Mouse (Mus musculus): ENCODE measurements around the gene Hdac7.
A peak's percentile ranks its signal among the peaks of the same experiment; 100 is the strongest.

Gene Hdac7

DNA sequence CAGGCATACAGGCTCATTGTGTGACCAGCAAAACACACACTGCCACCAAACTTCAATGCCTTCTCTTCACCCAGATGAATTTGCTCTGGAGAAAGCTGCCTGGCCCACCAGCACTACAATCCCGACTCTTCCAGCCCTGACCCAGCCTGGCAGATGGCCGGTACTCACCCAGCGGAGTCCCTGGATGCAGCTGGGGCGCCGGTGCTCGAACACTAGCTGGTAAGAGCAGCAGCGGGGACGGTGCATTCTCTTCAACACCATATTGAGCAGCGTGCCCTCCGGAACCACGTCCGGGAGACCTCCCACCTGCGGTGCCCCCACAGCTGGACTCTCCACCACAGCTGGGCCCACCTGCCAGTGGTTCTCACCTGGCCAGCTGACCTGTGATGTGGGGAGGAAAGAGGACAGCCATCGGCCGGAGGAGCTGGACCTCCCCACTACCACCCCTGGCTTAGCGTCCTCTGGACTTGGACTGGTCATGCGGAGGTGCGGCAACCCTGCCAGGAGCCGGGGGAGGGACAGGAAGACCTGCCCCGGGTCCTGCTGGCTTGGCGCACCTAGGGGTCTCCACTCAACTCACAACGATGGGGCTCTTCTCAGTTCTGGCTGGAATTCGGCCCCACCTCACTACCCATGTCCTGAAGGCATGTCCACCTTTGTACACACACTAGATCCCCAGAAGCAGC is 77.6 kb downstream of the Hdac7 start:
- DNase-seq (ENCODE audit: low spot score), result no peak

DNA sequence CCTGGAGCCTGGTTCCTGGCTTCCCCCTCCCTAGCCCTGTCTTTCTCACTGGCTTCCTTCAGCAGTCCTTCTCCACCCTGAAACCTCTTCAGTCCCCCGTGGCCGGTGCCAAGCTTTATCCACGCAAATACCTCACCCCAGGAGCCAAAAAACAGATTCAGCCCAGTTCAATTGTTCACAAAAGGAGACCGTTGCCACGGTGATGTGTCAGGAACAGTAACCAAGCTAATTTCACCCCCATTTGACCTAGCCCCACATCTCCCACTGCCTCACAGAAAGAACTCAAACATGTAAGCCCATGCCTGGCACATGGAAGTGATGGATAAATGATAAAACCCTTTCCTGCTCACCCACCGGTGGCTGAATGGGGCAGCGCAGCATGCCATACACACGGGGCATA is 78.1 kb downstream of the Hdac7 start:
- DNase-seq (ENCODE audit: low spot score), result no peak

DNA sequence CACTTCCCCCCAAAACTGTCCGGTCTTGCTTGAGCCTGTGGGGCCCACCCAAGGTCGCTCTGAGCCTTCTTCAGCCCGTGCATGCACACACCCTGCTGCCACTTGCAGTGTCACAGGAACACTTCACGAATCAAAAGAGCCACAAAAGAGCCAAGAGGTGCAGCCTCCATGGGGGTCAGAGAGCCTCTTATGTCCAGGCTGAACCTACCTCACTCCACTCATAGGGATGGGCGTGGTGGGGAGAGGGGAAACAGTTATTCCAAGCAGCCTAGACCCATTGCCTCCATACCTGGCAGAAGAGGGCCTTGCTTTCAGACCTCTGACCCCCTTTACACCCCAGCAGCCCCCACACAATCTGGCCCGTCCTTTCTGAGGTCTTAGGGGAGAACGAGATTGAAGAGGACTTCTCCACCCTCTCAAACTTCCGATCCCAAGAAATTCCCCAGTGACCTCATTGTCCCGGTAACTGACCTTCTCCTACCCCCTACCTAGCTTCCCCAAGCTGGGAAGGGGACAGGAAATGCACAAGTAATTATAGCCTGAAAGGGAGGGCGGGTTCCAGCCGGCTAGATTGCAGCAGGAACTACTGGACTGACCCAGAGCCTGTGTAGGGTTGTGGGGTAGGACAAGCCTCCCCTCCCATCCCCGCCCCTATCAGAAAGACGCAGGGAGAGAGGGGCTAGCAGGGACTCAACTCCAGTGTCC is 79.1 kb downstream of the Hdac7 start:
- DNase-seq (ENCODE audit: low spot score), result peak; percentile 68

DNA sequence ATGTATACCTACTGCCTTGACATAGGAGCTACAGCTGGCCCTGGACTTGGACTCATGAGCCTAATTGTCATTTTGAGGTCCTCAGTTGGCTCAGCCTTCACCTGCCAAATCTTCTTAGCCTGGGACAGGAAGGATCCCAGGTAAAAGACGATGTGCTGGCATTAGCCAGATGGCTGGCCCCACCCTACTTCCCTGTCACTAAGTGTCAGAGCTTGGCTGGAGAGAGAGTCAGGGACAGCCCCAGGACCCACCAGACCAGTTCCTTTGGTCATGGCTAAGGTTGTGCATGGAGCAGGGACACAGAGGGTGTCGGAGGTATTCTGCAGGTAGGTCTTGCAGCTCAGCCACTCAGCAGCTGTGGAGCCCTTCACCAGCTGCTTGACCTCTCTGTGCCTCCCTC is 79.8 kb downstream of the Hdac7 start:
- DNase-seq (ENCODE audit: low spot score), result no peak

DNA sequence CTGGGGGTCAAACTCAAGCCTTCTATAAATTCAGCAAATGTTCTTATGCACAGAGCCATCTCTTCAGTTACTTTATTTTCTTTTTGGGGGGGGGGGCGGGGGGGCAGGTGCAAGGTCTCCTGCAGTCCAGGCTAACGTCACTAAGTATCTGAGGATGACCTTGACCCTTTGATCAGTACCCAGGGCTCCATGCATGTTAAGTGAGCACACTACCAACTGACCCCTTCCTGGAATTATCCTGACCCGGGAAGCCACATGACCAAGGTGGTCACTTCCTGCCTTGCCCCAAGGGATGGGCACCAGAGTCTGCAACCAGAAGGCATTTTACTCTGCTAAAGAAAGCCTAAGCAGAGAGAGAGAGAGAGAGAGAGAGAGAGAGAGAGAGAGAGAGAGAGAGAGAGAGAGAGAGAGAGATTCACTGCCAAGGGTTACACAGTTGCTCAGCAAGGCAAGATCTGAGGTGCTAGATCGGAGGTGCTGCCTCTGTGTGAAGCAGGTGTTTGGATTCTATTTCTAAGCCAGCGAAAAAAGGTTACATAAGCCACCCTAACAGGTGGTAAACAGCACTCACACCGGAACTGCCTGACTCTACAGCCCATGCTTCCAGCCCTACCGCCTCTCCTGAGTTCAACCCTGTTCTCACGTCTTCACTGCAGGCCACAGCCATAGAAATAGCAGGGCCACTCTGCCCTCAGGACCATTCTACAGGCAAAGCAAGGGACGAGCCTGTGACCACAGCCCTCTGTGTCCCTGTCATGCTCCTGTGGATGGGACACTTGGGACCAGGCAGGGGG is 80.8 kb downstream of the Hdac7 start:
- DNase-seq (ENCODE audit: low spot score), result no peak

DNA sequence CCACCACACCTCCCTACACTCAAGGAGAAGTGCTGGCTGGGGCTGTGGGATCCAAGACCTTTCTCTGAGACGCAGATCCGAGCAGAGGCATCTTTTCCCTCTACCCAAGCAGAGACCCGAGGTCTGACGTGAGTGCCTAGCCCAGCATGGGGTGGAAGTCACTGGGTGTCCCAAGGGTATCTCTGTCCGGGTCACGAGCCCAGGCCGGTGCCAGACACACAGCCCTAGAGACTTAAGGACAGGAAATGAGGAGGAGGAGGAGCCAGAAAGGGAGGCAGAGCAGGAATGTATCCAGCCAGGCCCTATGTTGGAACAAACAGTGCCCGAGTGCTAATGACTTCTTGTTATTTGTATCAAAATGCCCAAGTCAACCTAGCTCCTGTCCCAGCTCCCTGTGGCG is 81.6 kb downstream of the Hdac7 start:
- DNase-seq (ENCODE audit: low spot score), result peak; percentile 88

DNA sequence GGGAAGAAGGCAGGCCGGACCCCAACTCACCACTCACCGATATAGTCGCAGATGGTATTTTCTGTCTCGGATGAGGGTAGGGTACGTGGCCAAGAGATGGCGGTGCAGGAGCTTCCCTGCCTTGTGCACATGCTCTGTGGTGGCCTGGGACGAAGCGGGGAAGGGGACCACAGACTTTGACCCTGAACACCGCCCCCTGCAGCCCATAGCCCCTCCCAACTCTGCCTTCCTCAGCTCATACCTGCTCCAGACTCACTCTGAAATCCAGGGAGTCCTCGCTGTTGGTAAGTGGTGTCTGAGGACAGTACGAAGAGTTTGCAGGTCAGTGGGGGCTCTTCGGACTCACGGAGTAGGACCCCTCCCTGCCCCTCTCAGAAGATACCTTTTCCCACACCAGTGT is 82.9 kb downstream of the Hdac7 start:
- no peak for DNase-seq (ENCODE audit: low spot score)

DNA sequence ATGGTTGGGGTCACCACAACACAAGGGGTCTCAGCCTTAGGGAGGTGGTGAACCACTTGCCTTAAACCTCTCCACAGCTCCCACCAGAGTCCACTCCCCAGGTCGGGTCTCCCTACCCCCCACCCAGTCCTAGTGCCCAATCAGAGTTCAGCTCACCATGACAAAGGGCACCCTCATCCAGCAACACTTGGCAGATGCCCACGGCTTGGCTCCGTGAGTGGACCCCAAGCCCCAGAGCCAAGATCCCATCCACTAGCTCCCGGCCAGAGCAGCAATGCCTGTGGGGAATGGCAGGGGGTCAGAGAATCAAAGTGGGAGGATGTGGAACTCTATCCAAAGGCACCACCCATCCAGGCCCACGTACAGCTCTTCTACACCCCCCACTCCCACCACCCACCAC is 83.3 kb downstream of the Hdac7 start:
- DNase-seq (ENCODE audit: low spot score), result no peak

DNA sequence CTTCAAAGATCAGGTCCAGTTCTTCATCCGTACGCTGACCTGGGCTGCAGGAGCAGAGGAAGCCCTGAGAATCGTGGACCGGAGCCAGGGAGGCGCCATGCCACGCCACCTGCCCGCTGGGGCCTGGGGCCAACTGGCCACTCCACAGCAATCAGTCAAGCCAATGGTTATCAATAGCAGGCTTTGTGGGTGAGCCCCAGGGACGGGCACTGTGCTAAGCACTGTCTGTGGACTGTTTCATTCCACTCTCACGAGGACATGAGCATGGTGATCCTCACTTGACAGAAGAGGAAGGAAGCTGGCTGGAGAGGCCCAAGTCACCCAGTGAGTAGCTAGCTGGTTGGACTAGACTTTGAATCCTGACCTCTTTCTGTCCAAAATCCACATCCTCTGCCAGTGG is 84.3 kb downstream of the Hdac7 start:
- DNase-seq (ENCODE audit: low spot score), result no peak

DNA sequence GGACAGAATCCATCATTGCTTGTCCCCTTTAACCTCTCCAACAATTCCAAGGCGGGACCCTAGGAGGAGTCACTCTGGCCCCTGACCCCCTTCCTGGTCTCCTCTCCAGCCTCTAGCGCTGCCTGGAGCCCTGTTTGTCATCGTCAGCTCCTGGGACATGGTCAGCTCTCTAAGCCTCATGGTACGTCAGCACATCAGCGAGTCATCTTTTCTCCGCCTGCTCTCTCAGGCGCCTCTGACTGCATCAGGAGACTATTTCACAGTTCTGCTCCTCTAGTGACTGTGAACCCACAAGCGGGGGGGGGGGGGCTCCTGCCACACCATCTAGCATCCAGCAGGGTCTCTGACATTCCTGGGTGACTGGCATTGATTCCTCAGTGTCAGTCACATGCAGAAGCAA is 88.9 kb downstream of the Hdac7 start:
- no peak for DNase-seq (ENCODE audit: low spot score)

DNA sequence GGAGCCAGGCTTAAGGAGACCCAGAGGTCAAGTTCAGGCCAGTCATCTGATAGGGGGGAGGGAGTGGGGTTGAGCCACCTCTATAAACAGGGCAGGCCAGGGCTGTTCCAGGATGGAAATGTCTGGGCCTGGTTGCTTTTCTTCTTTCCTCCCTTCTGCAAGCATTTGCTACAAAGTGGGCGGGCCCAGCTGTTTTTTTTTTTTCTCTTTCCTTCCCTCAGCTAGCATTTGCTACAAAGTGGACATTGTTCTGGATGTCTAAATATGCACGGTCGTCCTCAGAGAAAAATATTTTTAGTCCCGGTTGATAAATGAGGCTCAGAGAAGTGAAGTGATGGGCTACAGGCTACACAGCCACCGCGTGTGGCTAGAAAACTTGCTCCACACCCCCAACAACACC is 89.8 kb downstream of the Hdac7 start:
- no peak for DNase-seq (ENCODE audit: low spot score)

DNA sequence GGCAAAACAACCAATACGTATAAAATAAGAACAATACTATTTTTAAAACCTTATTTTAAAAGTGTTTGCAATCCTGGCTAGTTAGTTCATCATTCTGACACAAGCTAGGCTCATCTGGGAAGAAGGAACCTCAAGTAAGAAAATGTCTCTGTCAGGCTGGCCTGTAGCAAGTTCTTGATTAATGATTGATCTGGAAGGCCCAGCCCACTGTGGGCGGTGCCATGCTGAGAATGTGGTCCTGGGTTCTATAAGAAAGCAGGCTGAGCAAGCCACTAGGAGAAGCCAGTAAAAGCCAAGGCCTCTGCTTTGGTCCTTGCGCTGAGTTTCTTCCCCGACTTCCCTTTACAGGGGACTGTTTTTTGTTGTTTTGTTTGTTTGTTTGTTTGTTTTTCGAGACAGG is 91.8 kb downstream of the Hdac7 start:
- no peak for DNase-seq (ENCODE audit: low spot score)

DNA sequence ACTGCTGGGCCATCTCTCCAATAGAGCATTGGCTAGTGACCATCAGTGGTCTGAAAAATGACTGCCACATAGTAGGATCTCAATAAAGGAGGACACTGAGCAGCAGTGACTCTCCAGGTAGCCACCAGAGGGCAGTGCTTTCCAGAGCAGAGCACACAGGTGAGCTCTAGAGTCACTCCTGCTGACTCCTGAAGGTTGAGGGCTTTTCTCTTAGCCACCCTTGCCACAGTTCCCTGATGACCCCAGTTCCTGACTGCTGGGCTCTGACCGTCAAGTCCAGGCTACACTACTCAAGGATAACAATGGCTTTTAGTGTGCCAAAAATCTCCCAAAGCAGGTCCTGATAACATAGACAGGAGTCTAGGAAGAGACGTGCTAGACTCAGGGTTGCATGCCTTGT is 92.6 kb downstream of the Hdac7 start:
- DNase-seq (ENCODE audit: low spot score), result no peak

DNA sequence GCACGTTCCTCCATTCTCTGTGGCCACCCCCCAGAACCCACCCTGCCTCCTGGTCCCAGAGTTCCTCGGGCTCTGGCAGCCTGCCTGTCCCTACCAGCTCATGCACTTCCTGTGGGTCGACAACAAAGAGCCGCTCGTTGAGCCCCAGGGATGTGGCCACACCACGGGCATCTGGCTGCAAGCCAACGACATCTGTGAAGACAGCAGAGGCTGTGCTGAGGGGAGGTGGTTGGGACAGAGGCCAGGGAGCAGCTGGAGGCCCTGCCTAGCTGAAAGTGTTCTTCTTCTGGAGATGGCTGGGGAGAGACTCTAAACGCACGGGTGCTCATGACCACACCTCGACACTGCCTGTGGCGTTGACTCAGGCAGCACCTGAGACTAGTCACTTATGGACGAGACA is 93.6 kb downstream of the Hdac7 start:
- peak; percentile 92 for DNase-seq (ENCODE audit: low spot score)

DNA sequence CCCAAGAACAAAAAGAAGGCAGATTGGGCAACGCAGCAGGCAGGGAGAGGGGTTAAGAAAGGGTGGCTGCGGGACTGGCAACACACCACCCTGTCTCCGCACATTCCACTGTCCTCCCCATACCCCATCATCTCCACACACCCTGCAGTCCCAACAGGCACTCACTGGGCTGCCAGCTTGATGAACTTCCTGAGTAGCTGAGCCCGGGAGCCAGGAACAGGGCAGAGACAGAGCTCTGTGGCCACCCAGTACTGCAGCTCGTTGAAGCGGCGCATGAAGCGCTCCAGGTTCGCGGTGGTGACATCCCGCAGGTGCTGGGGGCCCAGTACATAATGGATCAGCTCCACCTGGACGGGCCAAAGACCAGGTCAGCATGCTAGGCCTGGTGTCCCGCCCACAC is 94.5 kb downstream of the Hdac7 start:
- no peak for DNase-seq (ENCODE audit: low spot score)

DNA sequence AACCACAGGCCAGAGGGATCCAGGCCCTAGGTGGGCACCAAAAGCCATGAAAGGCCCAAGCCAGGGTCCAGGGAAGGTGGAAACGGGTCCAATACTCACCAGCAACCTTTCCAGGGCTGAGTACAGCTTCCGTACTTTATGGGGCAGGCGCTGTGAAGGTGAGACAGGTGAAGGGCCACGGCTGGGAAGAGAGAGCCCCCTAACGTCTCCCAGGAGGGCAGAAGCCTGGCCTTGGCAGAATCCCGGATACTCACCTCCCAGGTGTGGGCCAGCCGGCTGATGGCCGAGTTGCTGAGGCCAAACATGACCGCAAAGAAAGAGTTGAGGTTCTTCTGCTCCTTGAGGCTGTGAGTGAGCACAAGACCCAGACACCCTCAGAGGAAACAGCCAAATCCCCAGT is 94.9 kb downstream of the Hdac7 start:
- no peak for DNase-seq (ENCODE audit: low spot score)

DNA sequence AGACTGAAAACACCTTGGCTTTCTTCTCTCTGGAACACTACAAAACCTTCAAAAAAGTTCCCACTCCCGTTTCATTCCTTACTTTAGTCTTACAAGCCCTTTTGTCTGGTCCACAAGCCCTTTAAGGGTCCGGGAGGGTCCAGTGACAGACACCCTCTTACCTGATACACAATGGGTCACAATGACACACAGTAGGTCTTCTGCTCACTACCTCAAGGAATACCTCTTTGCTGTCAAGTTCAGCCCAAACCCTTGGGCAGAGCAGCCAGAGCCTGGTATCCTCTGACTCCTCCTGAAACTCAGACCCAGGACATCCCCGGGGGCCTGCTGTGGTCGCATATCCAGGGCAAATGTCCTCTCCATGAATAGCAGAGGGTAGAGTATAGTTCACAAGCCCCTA is 95.3 kb downstream of the Hdac7 start:
- no peak for DNase-seq (ENCODE audit: low spot score)

DNA sequence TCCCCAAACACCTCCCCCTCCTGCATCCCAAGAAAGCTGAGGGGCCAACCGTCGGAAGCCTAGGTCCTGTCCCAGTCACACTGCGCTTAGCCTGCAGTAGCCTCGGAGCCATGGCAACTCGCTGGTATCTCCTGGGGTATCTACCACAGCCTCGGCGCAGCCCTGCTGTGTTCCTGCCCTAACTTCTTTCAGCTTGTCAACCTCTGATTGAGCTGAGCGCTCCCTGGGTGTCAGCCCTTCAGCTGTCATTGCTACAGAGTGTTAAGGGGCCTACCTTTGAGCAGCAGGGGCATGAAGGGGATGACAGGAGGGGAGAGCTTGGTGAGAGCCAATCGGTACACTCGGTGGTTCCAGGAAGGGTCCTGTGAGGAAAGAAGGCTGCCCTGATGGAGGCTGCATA is 96.0 kb downstream of the Hdac7 start:
- no peak for DNase-seq (ENCODE audit: low spot score)

DNA sequence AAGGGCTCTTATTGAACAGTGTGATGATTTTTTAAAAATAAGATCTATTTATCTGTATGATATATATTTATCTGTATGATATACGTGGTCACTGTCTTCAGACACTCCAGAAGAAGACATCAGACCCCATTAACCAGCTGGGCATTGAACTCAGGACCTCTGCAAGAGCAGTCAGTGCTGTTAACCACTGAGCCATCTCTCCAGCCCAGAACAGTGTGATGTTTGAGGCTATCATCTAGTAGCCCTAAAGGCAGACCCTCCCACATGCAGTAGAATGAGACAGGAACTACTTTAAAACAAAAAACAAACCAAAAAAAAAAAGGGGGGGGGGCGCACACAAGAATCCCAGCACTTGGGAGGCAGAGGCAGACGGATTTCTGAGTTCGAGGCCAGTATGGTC is 96.8 kb downstream of the Hdac7 start:
- DNase-seq (ENCODE audit: low spot score), result no peak

DNA sequence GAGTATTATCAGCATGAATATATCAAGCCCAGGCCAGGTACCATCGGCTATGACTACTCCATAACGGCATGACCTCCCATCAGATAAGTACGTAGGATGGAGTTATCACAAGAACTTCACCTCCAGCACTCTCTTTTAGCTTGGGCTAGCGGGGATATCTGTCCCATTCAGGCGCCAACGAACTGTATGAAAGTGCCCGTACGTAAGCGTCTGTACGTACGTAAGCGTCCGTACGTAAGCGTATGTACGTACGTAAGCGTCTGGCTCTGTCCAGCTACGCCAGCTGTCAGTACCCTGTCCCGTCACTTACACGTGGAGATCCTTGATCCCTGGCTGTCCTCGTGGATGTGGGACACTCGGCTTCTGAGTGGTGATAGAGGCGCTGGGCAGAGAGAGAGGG is 97.6 kb downstream of the Hdac7 start:
- no peak for DNase-seq (ENCODE audit: low spot score)

DNA sequence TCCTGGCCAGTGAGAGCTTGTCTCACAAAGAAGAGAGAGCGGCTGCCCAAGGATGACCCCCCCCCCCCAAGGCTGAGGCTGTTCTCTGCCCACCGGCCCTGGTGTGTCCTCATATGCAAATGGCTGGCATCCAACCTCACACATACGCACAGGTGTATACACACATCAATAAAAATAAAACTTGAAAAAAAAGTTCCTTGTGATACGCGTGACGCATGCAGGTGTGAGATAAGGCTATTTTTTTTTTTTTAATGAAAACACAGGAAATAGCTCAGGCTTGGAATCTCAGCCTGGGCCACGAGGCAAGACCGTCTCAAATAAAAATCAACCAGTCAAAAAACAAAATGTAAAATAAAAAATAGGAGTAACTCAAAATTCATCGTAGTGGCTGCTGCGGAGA is 98.0 kb downstream of the Hdac7 start:
- no peak for DNase-seq (ENCODE audit: low spot score)

DNA sequence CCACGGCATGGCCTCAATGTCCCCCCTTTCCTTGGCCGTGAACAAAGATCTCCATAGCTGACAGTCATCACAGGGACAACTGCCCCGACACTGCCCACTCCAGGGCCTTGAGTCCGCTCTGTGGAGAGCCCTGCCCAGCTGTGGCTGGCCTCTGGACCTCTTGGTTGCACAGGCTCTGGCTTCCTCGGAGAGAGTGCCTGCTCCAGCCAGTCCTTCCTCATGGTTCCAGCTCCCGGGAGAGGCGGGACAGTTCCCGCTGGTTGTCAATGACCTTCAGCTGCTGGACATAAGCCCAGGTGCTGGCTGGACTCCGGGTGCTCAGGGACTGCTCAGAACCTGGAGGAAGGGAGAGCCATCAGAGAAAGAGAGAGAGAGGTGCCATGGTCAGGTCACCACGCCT is 99.0 kb downstream of the Hdac7 start:
- no peak for DNase-seq (ENCODE audit: low spot score)

DNA sequence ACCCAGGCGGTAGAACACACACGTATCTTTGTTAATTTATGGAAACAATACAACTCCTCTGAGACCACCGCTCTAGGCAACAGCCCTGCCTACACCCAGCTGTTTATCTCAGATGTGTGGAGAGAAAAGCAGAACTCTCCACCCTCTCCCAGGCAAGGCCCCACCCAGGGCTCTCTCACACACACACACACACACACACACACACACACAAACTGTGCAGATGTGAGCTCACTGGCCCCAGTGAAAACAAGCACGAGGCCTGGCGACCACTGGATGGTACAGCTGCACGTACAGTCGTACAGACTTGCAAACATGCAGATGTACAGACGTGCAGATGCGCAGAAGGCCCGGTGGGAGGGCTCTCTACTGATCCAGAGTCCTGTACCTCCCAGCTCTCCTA is 99.4 kb downstream of the Hdac7 start:
- DNase-seq (ENCODE audit: low spot score), result no peak
